Mouse (Mus musculus): Measurements from ENCODE around the gene Minpp1.

DNA sequence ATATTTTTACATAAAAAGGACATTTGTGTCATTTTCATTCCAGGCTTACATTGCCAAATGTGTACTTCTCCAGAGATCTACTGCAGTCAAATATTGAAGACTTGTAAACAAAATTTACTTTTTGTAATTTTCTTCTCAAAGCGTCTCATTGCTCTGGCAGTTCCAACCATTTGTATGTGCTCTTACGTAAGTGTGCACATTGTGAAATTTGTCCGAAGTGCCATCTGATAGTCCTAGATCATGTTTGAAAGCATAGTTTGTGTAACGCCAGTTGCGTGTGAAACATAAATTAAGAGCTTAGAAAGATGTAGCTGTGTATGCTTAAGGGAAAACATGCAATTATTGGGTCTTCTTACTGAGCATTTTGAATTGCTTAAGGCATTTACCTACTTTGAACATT lies 20.9 kb downstream of the Minpp1 start:
- no peak for TF ChIP-seq CTCF (IDR thresholded peaks at IDR 0.05; ENCODE audit: insufficient read depth, low read length)
- TF ChIP-seq POLR2A (IDR thresholded peaks at IDR 0.05; ENCODE audit: borderline replicate concordance, extremely low read depth, low read depth, low read length), result no peak

All from lung, adult 2 months (tissue).